Mouse (Mus musculus) frontal cortex, adult 2 months (tissue): Measurements from ENCODE around the gene Gm28051. TPM values are rescaled to one million over a fixed set of nuclear protein-coding genes. Genes with fewer than 3 reads are reported as not detected.

Experiments
- DNase-seq, 2 experiments: peaks; one replicate each; pipeline ENCODE4 v3.0.0; 2022; ENCODE audit warnings: low spot score in 1 of 2; ENCODE audit errors: extremely low spot score in 1 of 2
- polyA plus RNA-seq: library from polyadenylated mRNA; depleted of rRNA; stranded (reverse); fragments of >200 nt; gene quantifications from 2 replicates; pipeline ENCODE4 v1.2.3, GENCODE M21; 2012

Gene Gm28051
- polyA plus RNA-seq, 1 experiment, result not detected

- no peak for DNase-seq
Observed at GRCm38 (mm10) chr12:102710851-102711375, 46.7 kb downstream of the Gm28051 start.

- no peak for DNase-seq
Observed at GRCm38 (mm10) chr12:102709896-102710295, 47.7 kb downstream of the Gm28051 start.

- DNase-seq, result no peak
Observed at GRCm38 (mm10) chr12:102708220-102708619, 49.3 kb downstream of the Gm28051 start.

DNA sequence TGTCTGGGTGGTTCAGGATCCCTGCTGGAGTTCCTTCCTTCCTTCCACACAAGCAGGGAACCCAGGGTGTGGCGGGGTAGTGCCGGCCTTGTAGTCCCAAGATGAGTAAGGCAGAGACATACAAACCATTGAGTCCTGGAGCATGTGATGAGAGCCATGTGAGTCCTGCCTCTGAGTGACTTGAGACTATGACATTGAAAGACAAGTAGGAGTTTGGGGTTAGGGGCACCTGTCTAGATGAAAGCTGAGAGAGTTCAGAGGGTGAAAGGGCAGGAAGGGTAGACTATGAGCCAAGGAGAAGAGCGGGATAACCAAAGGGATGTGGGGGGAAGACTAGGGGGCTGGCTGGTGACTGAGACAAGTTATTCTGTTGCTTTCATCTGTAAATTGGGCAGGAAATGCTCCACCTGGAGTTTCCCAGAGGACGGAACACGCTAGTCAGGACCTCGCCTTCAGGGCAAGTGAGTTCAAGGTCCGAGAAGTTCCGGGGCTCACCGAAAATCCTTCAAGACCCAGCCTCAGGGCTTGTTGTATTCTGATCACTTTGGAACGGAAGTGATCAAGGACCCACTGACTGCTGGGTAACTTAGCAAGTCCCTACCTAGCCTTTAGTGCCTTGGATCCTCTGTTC lies 50.6 kb downstream of the Gm28051 start:
- no peak for DNase-seq

- peak in 1 of 2 experiments; percentile 53 for DNase-seq
Observed at GRCm38 (mm10) chr12:102705906-102706640, 51.5 kb downstream of the Gm28051 start.

DNA sequence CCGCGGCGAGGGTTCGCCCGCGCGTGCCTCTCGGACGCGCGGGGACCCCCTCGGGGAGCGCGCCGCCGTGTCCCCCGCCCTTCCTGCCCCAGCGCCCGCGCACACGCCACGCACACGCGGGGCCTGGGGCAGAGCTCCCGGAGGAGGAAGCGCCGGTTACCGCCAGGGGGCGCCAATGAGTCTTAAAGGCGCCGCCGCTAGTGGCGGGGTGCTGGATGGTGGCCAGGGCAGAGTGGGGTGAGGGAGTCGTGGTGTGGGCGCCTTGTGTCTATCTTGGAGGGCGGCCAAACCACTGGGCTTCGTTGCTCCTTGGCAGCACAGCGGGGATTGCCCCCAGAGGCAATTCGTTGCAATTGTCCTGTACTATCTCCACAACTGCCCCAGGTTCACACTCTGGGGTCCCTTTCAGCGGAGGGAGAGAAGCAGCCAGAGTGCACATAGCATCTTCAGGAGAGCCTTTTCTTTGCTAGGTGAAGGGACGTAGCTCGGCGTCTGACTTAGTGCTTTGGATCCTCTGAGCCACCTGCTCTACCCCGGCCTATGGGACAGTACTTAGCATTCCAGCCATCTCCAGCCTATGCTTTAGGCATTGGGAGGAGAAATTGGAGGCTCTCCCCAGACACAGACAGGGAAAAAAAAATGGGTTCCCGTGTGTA lies 52.2 kb downstream of the Gm28051 start:
- DNase-seq, result peak; percentile 75 to 94

DNA sequence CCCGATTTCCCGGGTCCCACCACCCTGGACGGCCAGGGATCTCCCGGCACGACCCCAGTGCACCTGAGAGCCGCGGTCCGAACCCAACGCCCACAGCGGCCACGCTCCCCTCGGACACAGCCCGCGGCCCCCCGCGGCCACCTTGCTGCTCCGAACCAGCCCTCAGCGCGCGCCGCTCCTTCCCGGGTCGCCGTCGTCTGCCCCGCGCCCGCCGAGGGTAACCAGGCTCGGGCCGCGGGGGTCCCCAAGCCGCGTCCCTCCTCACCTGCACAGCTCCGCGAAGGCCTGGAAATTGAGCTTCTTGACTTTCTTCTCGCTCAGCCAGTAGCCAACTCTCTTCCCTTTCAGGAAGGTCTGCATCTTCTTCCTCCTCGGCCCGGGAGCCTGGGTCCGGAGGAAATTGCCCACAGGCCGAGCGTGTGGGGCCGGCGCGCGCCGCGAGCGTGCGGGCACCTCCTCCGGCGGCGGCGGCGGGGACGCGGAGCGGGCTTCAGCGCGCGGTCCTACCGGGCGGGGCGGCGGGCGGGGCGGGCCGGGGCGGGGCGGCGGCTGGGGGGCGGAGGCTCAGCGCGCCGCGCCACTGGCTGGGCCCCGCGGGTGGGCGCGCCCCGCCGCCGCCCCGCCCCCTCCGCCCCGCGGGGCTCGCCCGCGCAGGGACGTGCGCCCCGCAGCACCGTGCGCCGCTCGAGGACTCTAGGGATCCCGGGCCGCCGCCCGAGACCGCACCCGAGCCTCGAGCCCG lies 52.9 kb downstream of the Gm28051 start, which contains the start of gene Itpk1:
Gene Itpk1, minus strand, starts transcription at position 474 of the 742 bp plus-strand sequence.
- peak in 1 of 2 experiments; percentile 43 for DNase-seq

DNA sequence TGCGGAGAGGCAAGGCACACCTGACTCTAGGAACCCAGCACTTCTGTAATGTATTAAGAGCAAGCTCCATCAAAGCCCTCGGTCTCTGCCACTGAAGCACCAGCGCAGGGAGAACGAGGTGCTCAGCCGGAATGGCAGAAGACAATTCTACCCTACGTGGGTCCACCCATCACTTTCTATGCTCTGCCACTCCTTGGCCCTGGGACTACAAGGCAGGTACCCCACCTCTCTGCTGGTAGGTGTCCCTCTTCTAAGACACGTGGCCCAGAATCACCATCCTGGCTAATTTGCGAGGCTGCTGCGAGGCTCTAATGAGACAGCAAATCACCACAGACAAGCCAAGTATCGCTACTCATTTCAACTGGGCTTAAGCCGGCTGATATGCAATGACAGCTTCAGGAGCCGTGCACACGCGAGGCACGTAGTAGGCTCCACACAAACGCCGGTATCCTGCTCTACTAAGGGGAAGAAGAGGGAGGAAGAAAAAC lies 53.6 kb downstream of the Gm28051 start:
- DNase-seq, result no peak

DNA sequence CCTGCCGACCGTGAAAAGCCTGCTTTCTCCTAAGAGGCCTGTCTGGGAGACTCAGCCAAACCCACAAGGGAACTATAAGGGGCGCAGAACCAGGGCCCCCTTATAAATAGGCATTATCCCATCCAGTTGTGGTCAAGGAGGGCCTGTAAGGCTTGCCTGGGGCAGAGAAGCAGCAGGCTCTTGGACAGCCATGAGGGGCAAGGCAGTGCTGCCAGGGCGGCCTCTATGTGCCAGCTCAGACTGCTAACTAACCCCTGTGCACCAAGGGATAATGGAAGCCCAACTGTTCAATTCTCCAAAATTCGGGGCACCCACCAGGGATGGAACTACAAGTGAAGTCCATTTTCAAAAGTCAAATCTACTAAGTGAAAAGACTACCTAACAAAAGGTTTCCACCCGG lies 54.1 kb downstream of the Gm28051 start:
- DNase-seq, result no peak

DNA sequence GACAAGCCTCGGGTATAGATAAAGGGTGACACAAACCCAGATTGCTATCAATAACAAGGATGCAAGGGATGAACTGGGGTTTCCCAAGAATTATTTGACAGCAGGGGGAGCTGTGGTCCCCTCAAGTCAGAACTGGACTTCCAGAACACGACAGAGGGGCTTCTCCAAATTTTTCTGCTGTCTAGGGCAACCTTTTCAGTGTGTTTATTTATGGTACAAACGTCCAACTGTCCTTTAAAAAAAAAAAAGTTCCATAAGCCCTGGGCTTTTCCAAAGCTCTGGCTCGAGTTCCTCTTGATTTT lies 54.5 kb downstream of the Gm28051 start:
- DNase-seq, result peak in 1 of 2 experiments; percentile 70

GRCm38 (mm10) chr12:102702356-102703110 lies 55.0 kb downstream of the Gm28051 start:
- DNase-seq, result peak in 1 of 2 experiments; percentile 92

DNA sequence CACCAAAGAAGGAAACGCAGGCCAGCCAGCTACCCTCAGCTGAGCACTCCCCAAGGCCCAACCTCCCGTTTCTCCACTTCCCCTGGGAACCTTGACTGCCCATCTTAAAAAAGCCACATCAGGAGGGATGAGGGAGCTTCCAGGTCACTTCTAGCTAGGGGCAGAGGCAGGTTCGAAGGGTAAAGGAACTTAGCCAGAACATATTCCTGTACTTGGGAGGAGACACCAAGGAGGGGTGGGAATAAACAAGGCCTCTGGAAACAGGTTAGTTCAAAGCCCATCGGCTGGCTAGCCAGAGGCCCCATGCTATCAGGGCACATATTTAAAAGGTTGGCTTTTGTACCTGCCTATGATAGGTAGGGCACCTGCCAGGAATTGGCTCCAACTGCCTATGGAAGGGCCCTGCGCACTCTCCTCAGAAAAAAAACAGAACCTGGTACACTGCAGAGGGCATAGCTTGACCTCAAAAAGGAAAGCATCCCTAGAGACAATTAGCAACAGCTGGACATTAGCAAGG lies 55.8 kb downstream of the Gm28051 start:
- no peak for DNase-seq

GRCm38 (mm10) chr12:102700453-102700852 lies 57.1 kb downstream of the Gm28051 start:
- DNase-seq, result no peak

- DNase-seq, result no peak
Observed at GRCm38 (mm10) chr12:102699156-102699555, 58.4 kb downstream of the Gm28051 start.

- no peak for DNase-seq
Observed at GRCm38 (mm10) chr12:102698089-102698684, 59.4 kb downstream of the Gm28051 start.

GRCm38 (mm10) chr12:102697381-102697780 lies 60.2 kb downstream of the Gm28051 start:
- no peak for DNase-seq

- no peak for DNase-seq
Observed at GRCm38 (mm10) chr12:102696635-102697354, 60.8 kb downstream of the Gm28051 start.

GRCm38 (mm10) chr12:102695369-102696239 lies 62.0 kb downstream of the Gm28051 start:
- peak; percentile 77 to 89 for DNase-seq
